Mouse (Mus musculus) bone marrow macrophage, adult 2 months (primary cell): ENCODE results near the gene Rab31. TPM values are rescaled to one million over a fixed set of nuclear protein-coding genes. Genes with fewer than 3 reads are reported as not detected.

Experiments used
- H3K27ac ChIP-seq: 2 replicates; pipeline ENCODE4 v1.5.1; 2012; ENCODE audit warnings: low read depth, low read length; ENCODE audit not compliant: insufficient read depth
- H3K4me1 ChIP-seq: 2 replicates; pipeline ENCODE4 v1.6.1; 2012; ENCODE audit warnings: low read length; ENCODE audit not compliant: control insufficient read depth, insufficient read depth
- H3K4me3 ChIP-seq: 2 replicates; pipeline ENCODE4 v1.5.1; 2012; ENCODE audit warnings: mild to moderate bottlenecking, low read length, moderate library complexity; ENCODE audit not compliant: insufficient read depth
- CTCF ChIP-seq: IDR thresholded peaks from 2 replicates; pipeline ENCODE4 v1.5.1; 2012; ENCODE audit warnings: low read depth, mild to moderate bottlenecking, low read length, moderate library complexity
- POLR2A ChIP-seq: IDR thresholded peaks from 2 replicates; pipeline ENCODE4 v1.6.1; 2012; ENCODE audit warnings: mild to moderate bottlenecking, low read depth, low read length, borderline replicate concordance
- polyA plus RNA-seq: library from polyadenylated mRNA; stranded (reverse); fragments of >200 nt; gene quantifications from 2 replicates; pipeline ENCODE4 v1.2.4, GENCODE M21; 2012; ENCODE audit not compliant: missing spikeins, insufficient read depth, insufficient read length

The Rab31 gene
- polyA plus RNA-seq, 1 experiment, result 128 TPM

- Histone ChIP-seq H3K4me3 (no peak overlapping the region), H3K4me1 (peaks cover 24% of the 10 kb centered on the region), H3K27ac (no peak overlapping the region)
- no peak for TF ChIP-seq POLR2A
- TF ChIP-seq CTCF, result no peak
Measured at GRCm38 (mm10) chr17:65697791-65698463, 74.6 kb downstream of the Rab31 start.

GRCm38 (mm10) chr17:65696939-65697338, 75.6 kb downstream of the Rab31 start:
- Histone ChIP-seq H3K4me3 (no peak overlapping the region), H3K4me1 (peaks cover 24% of the 10 kb centered on the region), H3K27ac (no peak overlapping the region)
- TF ChIP-seq CTCF (no peak), POLR2A (no peak)

- TF ChIP-seq POLR2A, result no peak
- TF ChIP-seq CTCF, result no peak
- H3K4me3 ChIP-seq, result no peak overlapping the region
- peaks cover 8% of the 10 kb centered on the region for H3K4me1 ChIP-seq
- no peak overlapping the region for H3K27ac ChIP-seq
Measured at GRCm38 (mm10) chr17:65692276-65692675, 80.3 kb downstream of the Rab31 start.

GRCm38 (mm10) chr17:65683731-65684130, 88.8 kb downstream of the Rab31 start:
- Histone ChIP-seq H3K4me3 (no peak overlapping the region), H3K4me1 (peaks cover 20% of the 10 kb centered on the region), H3K27ac (no peak overlapping the region)
- no peak for TF ChIP-seq POLR2A
- TF ChIP-seq CTCF, result no peak

- Histone ChIP-seq H3K27ac (no peak overlapping the region), H3K4me1 (peaks cover 20% of the 10 kb centered on the region), H3K4me3 (no peak overlapping the region)
- TF ChIP-seq CTCF, result no peak
- TF ChIP-seq POLR2A, result no peak
Measured at GRCm38 (mm10) chr17:65683316-65683715, 89.2 kb downstream of the Rab31 start.

- Histone ChIP-seq H3K4me1 (peaks cover 20% of the 10 kb centered on the region), H3K4me3 (no peak overlapping the region), H3K27ac (no peak overlapping the region)
- TF ChIP-seq POLR2A (no peak), CTCF (no peak)
Measured at GRCm38 (mm10) chr17:65682071-65682680, 90.4 kb downstream of the Rab31 start.

- Histone ChIP-seq H3K4me3 (no peak overlapping the region), H3K4me1 (peaks cover 20% of the 10 kb centered on the region), H3K27ac (no peak overlapping the region)
- TF ChIP-seq CTCF, result no peak
- TF ChIP-seq POLR2A, result no peak
Measured at GRCm38 (mm10) chr17:65681516-65681915, 91.0 kb downstream of the Rab31 start.

- Histone ChIP-seq H3K27ac (no peak overlapping the region), H3K4me3 (no peak overlapping the region)
- no peak for TF ChIP-seq CTCF
- no peak for TF ChIP-seq POLR2A
Measured at GRCm38 (mm10) chr17:65680801-65681412, 91.6 kb downstream of the Rab31 start.

GRCm38 (mm10) chr17:65679806-65680446, 92.6 kb downstream of the Rab31 start:
- Histone ChIP-seq H3K4me3 (no peak overlapping the region), H3K27ac (no peak overlapping the region), H3K4me1 (peaks cover 27% of the 10 kb centered on the region)
- no peak for TF ChIP-seq CTCF
- no peak for TF ChIP-seq POLR2A

More at GRCm38 (mm10) chr17:65680801-65681412, 91.6 kb downstream of the Rab31 start:
- peaks cover 20% of the 10 kb centered on the region for H3K4me1 ChIP-seq
